Mouse (Mus musculus) cerebellum, postnatal 4 days (tissue): Measurements from ENCODE around the gene Gm7173.

Source experiments
- DNase-seq, 2 experiments: peaks; one replicate each; pipeline ENCODE4 v3.0.0; 2022; ENCODE audit warnings: low spot score in 2 of 2, mixed read lengths in 1 of 2

Gene Gm7173

DNA sequence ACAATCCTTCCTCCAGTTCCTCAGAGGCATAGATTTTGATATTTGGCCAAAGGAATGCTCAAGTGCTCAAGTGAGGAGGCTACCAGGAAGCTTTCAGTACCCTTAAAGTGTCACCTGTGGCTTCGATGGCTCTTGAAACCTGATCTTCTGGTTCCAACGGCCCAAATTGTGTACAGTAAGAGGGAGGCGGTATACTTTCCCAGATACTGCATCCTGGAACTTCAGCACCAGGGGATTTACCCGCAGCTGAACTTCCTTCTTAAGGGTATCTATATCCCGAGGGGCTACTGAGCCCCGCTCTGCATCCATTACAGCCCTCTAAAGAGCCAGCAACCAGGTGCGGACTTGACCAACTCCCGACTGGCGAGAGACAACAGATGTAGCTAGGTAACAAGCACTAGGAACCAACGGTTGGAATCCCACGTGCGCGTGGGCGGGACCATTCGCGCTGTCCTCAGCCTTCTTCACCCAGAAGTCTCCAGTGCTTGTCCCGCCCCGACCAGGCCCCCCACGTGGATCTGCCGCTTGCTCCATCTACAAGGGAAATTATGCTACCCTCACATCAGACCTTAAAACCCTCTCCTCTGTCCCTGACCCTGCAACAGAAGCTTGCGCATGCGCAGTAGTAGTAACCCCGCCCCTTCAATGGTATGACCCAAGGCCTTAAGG, at the start of gene Gm7173:
Gene Gm7173, minus strand, starts transcription at position 309 of the 669 bp plus-strand sequence.
- DNase-seq: peak; percentile 20 to 36

DNA sequence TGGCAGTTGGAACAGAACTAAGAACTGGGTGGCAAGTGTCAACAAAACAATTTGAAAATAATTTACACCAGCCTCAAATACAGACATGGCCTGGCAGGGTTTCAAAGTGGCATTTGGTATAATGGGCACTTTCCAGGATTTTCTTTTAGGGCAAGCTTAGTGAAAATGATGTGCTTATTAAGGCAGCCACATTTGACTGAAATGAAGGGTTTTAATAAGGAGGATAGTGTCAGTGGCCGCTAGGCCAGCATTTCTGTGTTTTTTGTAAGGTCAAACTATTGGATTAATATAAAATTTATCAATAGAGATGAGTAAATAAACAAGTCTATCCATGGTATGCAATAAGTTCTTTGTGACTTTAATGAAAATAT, 546 bp upstream of the Gm7173 start:
- no peak for DNase-seq

DNA sequence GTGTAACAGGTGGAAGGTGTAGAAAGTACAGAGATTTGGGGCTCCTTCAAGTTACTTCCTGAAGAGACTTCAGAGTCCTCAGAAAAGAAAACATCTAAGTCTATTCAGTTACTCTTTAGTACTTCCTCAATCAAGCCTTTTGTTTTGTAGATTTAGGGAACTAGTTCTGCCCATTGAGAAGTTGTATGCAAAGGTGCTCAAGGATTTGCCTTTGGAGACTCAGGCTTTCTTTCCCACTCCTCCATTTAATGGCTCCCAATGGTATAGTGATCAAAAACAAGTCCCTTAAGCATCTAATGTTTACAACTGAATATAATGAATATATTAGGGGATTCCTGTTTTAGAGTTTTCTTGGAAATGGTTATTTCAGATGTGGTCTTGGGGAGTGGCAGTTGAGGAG, 200.3 kb downstream of the Gm7173 start:
- DNase-seq: no peak
